Mouse (Mus musculus) ovary, postnatal 36 days (tissue): ENCODE measurements around the gene Cemip.

Experiments used
- DNase-seq: peaks from one replicate; pipeline ENCODE4 v3.0.0; 2022; ENCODE audit warnings: low spot score, mixed read lengths

Gene Cemip

DNA sequence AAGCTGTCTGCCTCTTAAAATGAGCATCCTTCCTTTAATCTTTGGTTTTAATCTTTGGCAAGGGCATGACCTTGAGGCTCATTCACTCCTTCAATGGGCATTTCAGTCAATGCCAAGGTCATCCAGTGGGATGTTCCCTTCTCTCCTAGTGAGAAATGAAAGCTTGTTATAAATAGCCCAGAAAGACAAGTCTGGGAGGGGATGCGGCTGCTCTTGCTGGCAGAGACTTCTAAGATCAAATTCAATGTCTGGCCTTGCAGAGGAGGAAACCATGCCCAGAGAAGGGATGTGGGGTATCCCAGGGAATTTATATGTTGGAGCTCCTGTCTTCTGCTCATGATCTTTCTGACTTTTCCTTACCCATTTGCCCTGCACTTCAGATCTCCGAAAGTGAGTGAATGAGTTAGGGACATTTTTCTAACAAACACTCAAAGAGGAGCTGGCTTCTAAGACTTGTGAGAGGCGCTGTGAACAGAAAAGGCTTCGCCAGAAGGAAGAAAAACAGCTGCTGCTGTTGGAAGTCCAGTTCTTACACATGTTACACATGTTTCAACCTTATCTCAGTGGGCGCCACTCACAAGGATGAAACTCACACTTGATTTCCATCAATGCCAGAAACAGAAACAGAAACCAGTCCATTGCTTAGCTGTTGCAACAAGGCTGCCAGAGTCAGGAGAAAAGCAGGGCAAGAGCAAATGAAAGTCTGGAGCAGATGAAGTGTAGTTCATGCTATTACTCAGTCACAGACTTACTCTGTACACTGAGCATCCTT lies 120.1 kb downstream of the Cemip start:
- DNase-seq = no peak

DNA sequence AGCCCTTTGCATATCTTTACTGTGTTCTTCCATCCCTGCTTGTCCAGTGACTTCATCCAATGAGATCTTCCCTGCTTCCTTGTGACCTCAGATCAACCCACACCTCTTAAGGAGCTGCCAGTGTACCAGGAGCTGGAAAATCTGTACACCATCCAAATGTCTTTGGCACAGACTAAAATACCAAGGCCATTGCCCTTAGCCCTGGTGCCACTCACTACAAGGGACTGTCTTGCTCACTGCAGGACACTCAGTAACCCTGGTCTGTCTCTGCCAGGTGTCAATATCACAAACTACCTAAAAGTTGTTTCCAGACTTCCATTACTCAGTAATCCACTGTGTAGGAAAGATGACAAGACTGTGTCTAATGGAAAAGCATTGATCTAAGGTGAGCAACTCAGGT lies 121.1 kb downstream of the Cemip start:
- no peak for DNase-seq

DNA sequence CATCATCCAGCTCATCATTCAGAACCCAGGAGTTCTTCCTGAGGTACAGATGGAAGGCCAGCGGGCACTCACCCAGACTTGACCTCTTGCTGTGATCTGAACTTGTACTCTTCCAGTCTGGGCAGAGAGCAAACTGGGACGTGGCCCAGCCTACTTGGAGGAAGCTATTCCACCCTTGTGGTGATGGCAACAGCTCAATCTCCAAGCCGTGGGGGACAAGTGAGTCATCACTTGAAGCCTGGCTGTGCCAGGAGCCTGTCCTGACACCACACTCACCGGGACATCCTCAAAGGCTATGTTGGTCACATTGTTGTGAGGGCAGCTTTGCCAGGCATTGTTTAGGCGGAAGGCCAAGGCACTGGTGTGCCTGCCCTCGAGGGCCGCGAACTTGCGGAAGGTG lies 133.8 kb downstream of the Cemip start:
- no peak for DNase-seq

DNA sequence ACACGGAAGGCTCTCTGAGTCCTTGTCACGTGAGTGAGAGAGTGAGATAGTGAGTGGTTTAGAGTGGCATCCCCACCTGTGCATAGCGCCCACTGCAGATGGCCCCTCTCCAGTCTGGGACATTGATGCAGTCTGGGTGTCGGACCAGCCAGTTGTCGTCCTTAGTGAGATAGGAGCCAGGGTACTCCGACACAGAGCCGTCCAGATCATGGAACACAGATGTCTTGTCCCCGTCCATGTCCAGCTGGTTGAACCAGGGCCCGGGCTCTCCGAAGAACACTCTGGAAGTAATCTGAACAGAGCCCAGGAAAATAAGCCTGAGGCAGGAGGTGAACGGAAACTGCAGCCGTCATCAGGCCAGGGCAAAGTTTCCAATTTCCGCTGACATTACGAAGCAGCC lies 135.0 kb downstream of the Cemip start:
- no peak for DNase-seq

DNA sequence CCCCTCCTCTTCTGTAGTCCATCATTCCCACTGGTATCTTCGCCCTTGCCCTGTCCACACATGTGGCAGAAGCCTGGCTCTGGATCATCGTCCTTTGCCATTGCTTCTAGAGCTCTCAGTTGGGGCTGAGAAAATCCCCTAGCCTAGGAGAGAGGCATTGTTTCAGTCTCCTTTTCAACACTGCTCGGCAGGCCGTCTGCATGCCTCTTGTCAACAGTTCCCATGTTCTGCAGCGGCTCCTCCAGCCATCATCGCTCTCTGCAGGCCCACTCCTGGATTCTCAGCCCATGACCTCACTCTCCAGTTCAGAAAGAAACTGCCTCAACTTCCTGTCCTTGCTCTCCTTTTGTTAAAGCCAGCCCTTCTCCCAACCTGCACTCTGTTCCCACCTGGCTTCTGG lies 136.6 kb downstream of the Cemip start:
- DNase-seq = no peak

DNA sequence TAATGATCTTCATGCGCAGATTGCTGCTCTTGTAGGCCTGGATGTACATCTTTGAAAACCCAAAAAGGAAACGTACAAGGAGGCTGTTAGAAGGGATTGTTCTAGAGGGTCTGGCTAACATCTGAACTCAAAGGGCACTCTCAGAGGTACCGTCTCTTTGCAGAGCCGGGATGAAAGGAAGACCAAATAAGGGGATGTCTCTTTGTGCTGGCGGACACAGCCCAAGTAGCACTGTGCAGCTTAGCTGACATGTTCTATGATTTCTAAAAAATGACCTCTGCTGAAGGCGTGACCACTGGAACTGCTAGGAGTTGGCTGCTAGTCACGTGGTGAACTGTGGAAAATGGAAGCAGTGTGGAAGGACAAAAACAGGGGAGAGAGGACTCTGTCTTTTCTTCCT lies 137.6 kb downstream of the Cemip start:
- DNase-seq = no peak

DNA sequence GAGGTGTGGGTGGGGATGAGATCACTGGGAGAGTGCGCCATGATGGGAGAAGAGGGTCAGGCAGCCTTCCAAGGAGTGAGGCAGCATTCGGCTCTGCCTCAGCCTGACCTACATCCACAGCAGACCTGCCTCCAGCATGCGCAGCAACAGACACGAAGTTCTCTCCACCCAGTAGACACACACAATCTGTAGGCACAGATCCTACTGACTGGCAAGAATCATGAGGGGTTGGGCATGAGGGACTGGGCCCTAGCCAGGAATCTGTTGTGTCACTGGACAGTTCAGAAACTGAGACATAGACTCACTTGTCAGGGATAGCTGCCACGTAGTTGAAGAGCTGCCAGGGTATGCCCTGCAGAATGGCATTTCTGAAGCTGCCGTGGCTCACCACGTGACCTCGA lies 144.6 kb downstream of the Cemip start:
- DNase-seq = no peak

DNA sequence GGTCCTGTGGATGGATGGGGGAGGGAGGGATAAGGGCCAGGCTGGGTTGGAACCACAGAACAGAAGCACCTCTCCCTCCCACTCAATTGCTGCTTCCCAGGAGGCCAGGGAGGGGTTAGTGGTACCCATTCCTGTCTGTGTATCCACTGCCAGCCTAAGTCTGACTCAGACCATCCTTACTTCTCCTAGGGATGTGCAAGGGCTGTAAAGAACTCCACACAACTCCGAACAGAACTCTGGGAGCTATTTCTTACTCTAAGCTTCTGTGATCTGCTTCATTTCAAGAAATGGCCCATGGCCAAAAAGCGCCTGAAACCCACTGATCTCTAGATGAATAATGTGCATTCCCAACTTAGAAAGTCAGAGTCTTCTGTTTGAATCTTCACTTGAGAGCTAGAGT lies 146.2 kb downstream of the Cemip start:
- no peak for DNase-seq

DNA sequence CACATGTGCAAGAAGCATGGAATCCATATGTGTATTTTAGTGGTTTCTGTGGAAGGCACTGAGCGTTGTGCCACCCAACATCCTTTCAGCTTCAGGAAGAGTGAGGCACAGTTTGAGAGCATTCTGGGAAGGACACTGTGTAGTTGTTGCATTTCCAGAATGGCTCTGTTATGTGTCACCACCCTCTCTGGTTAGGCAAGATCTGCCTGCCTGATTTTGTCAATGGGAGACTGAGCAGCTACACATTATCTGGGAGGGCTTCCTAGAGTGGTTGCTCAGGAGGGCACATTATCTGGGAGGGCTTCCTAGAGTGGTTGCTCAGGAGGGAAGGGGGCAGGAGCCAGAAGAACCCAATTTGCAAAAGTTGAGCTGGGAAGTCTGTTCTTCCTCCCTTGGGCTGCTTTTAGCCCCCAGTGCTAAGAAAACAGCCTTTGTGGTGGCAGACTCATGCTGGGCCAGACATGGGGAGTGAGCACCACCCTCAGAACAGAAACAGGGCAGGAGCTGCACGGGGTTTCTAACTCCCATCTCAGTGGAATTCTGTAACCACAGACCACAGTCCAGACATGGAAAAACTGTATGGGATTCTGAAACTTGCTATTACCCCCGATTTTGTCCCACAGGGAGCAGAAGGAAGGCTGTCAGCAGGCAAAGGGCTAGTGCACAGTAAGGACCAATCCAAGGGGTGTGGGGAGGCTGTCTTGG lies 147.1 kb downstream of the Cemip start:
- no peak for DNase-seq

DNA sequence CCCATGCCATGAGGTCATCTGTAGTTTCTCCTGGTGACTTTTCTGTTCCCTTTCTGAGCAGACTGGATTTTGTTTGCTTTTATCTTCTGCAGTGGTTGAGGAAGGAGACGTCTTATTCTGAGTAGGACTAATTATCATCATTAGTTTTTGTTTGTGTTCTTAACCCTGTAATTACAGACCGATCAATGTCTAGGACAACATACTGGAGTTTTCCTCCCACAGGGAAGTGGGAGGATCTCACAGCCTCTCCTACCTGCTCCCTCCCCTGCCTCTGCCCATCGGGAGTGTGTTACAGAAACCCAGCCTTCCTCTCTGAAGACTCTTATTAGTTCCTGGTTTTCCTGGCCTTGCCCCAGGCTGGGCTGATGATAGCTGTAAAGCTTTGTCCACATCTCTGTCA lies 164.7 kb downstream of the Cemip start:
- DNase-seq = no peak

DNA sequence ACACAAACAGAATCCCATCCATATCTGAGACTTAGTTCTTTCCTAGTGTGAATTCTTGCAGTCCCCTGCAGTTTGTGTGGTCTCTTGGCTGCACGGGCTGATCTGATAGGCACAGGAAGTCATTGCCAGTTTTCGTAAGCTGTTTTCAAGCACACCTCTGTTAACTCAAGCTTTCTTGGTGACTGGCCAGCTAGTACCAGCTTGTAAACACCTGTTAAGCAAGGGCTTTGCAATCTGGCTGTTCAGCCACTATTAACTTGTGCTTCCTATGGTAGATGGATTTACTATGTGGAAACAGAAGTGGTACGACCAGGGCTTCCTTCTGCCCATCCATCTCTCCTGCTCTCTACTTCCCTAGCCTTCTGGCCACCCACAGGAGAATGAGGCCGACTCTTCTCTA lies 166.1 kb downstream of the Cemip start:
- DNase-seq = no peak

DNA sequence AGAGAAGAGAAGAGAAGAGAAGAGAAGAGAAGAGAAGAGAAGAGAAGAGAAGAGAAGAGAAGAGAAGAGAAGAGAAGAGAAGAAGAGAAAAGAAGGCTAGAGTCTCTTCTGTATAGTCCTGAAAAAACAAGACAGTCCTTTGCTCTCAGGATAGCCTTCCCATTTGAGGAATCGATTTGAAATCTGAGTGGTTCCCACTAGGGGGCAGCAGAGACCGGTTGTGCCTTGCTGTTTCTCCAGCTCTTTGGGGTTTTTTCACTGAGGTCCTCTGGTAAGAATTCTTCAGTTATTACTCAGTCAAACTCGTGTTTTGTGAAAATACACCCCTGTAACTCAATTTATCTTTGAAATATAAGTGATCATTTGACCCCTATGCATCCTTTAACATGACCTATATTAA lies 171.7 kb downstream of the Cemip start:
- DNase-seq = peak; percentile 77

DNA sequence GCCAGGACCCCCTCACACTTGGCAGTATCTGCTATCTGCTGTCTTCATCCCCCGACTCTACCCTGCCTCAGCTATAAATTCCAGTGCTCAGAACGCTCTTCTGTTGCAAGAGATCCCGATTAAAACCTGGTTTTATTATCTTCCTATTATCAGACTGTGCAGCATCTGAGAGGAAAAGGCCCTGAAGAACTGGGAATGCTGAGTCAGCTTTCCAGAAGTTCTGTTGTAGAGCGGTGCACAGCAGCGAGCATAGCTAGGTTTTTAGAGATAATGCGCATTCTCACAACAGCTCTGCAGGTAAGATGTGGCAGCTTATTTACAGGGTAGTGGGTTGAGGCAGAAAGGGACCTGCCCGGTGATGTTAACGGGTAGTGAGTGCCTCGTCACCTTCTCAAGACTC lies 172.3 kb downstream of the Cemip start:
- DNase-seq = no peak

DNA sequence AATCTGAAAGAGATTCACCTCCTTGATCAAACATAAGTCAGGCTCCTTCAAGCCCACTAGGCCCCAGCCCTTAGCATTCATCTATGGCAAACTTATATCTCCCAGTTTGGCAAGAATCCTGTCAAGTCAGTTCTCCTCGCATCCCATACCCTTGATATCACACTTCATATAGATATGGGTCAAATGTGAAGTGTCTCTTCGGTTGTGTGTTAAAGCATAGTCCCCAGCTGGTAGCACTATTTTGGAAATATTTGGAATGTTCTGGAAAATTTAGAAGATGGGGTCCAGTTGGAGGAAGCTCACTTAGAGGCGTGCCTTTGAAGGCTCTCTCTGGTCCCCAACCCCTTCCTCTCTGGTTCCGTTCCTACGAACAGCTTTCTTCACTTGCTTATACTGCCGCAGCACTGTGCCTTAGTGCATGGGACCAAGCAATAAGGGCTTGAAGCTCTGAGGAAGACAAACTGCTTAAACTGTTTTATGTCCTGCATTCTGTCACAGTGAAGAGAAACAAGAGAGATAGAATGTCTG lies 172.8 kb downstream of the Cemip start:
- DNase-seq = no peak

DNA sequence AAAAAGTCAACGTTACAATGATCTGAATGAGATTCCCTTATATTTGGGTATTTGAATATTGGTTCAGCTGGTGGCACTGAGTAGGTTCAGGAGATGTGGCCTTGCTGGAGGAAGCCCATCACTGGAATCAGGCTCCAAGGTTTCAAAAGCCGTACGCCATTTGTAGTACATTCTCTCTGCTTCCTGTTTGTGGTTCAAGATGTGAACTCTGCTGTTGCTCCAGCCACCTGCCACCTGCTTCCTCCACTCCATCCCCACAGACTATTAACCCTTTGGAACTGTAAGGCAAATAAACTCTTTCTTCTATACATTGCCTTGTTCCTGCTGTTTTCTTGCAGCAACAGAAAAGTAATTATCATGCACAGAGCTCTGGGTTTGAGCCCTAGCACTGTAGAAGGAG lies 174.4 kb downstream of the Cemip start:
- DNase-seq = no peak

DNA sequence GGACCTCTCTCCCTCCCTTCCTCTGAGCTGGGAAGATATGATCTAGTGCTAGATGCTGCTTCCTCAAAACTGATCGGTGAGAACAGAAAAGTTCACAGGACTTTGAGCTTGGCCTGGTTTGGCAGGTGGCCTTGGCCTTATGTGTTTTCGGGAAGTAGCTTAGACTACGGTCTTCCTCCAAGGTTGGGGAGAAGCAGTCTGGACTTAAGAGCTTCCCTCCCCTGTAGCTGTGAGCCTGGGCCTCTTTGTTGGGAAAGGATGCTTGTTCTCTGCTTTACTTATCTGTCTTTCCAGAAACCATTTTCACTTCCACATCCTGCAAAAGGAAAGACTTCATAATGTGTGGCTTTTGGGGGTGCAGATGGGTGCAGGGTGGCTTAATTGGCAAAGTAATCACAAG lies 181.5 kb downstream of the Cemip start:
- DNase-seq = no peak

DNA sequence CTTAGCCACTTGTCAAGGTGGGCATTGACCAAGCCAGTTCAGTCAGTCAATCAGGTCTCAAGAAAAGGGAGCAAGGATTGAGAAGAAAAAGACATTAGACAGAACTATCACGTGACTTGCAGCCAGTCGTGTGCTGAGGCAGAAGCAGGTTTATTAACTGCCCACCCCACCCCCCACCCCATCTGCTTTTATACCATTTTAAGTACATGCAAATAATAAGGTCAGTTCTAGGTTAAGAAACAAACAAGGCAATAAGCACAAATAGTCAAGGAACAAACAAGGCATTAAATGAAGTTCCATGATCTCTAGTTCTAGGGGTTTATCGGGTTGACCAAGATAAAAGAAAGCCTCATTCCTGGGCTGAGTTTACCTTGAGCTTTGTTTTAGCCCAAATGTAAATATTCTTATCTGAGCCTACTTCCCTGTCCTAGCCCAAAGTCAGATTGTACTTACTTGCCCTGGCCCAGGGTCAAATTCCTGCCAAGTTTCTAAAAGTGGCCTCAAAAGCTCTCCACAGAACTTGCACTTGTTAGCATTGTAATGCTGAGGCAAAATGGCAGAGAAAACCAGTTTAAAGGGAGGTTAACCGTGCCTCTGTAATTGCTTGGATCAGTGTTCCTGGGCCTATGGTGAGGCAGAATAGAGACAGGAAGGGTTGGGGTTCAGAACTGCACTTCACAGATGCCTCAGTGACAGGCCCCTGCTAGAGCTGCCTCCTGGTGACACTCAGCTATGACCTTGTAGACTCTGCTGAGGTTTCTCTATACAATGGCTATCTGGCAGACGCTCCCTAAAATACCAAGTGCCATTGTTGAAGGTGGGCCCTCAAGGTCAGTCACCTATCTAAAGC lies 183.8 kb downstream of the Cemip start:
- DNase-seq = no peak

DNA sequence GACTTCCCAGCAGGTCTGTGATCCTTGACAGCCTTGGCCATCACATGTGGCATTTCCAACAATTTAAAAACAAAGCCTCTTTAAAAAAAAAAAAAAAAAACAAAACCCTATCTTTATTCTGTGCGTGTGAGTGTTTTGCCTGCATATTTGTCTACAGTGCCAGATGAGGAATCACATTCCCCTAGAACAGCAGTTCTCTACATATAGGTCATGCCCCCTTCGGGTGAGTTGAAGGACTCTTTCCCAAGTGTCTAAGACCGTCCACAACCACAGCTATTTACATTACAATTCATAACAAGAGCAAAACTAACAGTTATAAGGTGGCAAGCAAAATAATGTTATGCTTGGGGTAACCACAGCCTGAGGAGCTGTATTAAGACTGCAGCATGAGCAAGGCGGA lies 184.9 kb downstream of the Cemip start:
- no peak for DNase-seq

DNA sequence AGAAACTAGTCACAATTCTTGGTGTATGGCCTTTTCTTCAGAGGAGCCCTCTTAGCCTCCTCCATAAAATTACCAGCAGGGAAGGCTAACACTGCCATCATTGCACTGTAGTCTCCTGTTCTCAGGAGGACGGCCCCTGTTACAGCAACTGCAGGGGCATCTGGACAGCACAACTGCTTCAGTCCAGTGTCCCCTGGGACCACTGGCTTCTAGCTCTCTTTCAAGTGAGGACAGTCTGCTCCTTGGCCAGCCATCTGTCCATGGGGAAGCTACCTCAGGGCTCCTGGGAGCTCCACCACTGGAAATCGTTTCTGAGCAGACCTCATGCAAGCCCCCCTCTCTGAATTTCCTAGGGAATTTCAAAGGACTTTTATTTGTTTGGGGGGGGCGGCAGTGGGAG lies 185.8 kb downstream of the Cemip start:
- no peak for DNase-seq

DNA sequence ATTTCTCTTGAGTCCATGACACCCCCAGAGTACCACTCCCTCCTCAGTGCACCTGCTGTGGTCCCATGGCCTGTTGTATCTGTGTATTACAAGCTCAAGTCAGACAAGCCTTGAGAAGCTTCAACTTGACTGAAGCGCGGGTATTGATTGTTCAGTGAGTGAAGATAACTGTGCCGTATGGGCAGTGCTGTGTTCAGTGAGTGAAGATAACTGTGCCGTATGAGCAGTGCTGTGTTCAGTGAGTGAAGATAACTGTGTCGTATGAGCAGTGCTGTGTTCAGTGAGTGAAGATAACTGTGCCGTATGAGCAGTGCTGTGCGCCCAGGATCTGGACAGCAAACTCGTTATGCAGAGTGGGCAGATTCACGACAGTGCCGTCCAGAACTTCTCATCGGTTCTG lies 188.0 kb downstream of the Cemip start:
- no peak for DNase-seq

DNA sequence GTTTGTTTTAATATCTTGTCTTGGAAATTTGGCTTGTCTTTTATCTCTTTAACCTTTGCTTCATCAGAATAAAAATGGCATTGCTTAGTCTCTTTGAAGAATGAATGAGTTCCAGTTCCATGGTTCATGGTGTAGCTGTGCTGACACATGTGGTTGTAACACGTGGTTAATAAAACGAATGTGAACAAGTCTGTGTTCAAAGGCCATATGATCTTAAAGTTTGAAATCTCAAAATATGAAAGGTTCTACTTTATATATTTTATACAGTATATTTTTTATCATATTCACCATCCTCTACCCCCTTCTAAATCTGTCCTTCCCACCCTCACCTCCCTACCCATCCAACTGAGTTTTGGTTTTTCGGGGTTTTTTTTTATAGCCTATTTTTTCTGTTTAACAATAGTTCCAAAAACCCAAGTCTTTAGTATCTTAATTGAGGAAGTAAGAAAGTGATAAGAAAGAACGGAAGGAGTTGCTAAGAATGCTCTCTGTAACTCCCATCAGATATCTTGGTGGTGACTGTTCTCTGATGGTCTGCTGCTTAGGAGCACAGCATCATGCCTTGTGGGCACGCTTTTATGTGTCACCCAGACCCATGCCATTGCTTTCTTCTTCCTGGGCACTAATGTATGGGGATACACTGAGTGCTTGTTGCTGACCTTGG lies 190.1 kb downstream of the Cemip start:
- DNase-seq = no peak

DNA sequence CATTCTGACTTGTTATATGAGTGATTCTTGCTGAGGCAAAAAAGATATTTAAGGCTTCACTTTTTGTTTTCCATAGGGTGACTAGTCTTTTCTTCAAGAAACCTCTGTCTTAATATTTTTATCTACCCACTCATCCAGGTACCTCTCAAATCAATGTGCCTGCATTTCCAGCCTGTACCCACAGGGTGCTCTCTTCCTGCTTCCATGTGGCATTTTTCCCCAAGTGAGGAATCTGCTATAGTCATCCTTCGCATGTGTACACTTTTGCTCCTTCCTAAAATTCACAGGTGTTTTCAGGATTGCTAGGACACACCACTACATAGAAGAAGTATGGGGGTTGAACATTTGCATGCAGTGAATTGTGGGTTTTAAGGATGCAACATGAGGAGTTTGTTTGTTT lies 192.0 kb downstream of the Cemip start:
- no peak for DNase-seq
